Mouse (Mus musculus) testis, adult 2 months (tissue): ENCODE results near the gene Ear2. TPM values are rescaled to one million over a fixed set of nuclear protein-coding genes. Genes with fewer than 3 reads are reported as not detected.
"Not testable (repeated sequence)": the region's sequence is repeated elsewhere in the genome, so short reads cannot be mapped to it uniquely, and the experiment has no call there.

Source experiments
- H3K27ac ChIP-seq: fragments of 200-500 bp; 2 replicates; pipeline ENCODE4 v1.5.1; 2012; ENCODE audit warnings: low read depth, low read length; ENCODE audit not compliant: control insufficient read depth, insufficient read depth
- H3K27me3 ChIP-seq: fragments of 200-500 bp; 2 replicates; pipeline ENCODE4 v1.6.1; 2012; ENCODE audit warnings: mild to moderate bottlenecking, low read length, moderate library complexity; ENCODE audit not compliant: control insufficient read depth, insufficient read depth
- H3K36me3 ChIP-seq: fragments of 200-500 bp; 2 replicates; pipeline ENCODE4 v1.6.1; 2012; ENCODE audit warnings: mild to moderate bottlenecking, low read length; ENCODE audit not compliant: control insufficient read depth, insufficient read depth
- H3K4me1 ChIP-seq: fragments of 200-500 bp; 2 replicates; pipeline ENCODE4 v1.6.1; 2012; ENCODE audit warnings: low read length; ENCODE audit not compliant: control insufficient read depth, insufficient read depth
- H3K4me3 ChIP-seq: fragments of 200-500 bp; 2 replicates; pipeline ENCODE4 v1.5.1; 2012; ENCODE audit warnings: low read depth, mild to moderate bottlenecking, low read length, moderate library complexity, mixed read lengths; ENCODE audit not compliant: control insufficient read depth
- polyA plus RNA-seq: library from polyadenylated mRNA; depleted of rRNA; stranded (reverse); fragments of >200 nt; gene quantifications from 2 replicates; pipeline ENCODE4 v1.2.3, GENCODE M21; 2012; rRNA removed

Gene Ear2
- polyA plus RNA-seq = 0.27 and 1.0 TPM in 2 replicates

- H3K36me3 ChIP-seq, H3K4me1 ChIP-seq, H3K27ac ChIP-seq, H3K4me3 ChIP-seq, H3K27me3 ChIP-seq: not testable (repeated sequence)
Measured at GRCm38 (mm10) chr14:44102354-44102753, at the start of gene Ear2. Ear2 (plus strand) TSS chr14:44102654.

GRCm38 (mm10) chr14:44067879-44068278 lies 34.6 kb upstream of the Ear2 start:
- H3K27me3 ChIP-seq, H3K4me1 ChIP-seq, H3K4me3 ChIP-seq, H3K27ac ChIP-seq, H3K36me3 ChIP-seq: not testable (repeated sequence)

GRCm38 (mm10) chr14:44070595-44070994 lies 31.9 kb upstream of the Ear2 start:
- H3K27ac ChIP-seq, H3K27me3 ChIP-seq, H3K4me1 ChIP-seq: not testable (repeated sequence)

GRCm38 (mm10) chr14:44077785-44078341 lies 24.6 kb upstream of the Ear2 start:
- H3K4me3 ChIP-seq, H3K27me3 ChIP-seq, H3K36me3 ChIP-seq, H3K27ac ChIP-seq, H3K4me1 ChIP-seq: not testable (repeated sequence)

More at GRCm38 (mm10) chr14:44070595-44070994, 31.9 kb upstream of the Ear2 start:
- not testable (repeated sequence) for H3K36me3 ChIP-seq, H3K4me3 ChIP-seq

GRCm38 (mm10) chr14:44086588-44086987 lies 15.9 kb upstream of the Ear2 start:
- H3K36me3 ChIP-seq = not testable (repeated sequence)

GRCm38 (mm10) chr14:44087535-44087934 lies 14.9 kb upstream of the Ear2 start:
- H3K27ac ChIP-seq, H3K4me1 ChIP-seq, H3K4me3 ChIP-seq, H3K36me3 ChIP-seq, H3K27me3 ChIP-seq: not testable (repeated sequence)

More at GRCm38 (mm10) chr14:44086588-44086987, 15.9 kb upstream of the Ear2 start:
- H3K27me3 ChIP-seq, H3K4me3 ChIP-seq, H3K4me1 ChIP-seq, H3K27ac ChIP-seq: not testable (repeated sequence)

- H3K36me3 ChIP-seq, H3K4me3 ChIP-seq, H3K27ac ChIP-seq, H3K4me1 ChIP-seq, H3K27me3 ChIP-seq: not testable (repeated sequence)
Measured at GRCm38 (mm10) chr14:44091524-44091923, 10.9 kb upstream of the Ear2 start.

GRCm38 (mm10) chr14:44094445-44094844 lies 8.0 kb upstream of the Ear2 start:
- H3K27me3 ChIP-seq, H3K4me1 ChIP-seq, H3K36me3 ChIP-seq, H3K4me3 ChIP-seq, H3K27ac ChIP-seq: not testable (repeated sequence)

GRCm38 (mm10) chr14:44100030-44100429 lies 2.4 kb upstream of the Ear2 start:
- not testable (repeated sequence) for H3K27me3 ChIP-seq, H3K36me3 ChIP-seq, H3K27ac ChIP-seq, H3K4me1 ChIP-seq, H3K4me3 ChIP-seq
